8 mouse cellular contexts compared by ENCODE assay signal in the genomic region with DNA sequence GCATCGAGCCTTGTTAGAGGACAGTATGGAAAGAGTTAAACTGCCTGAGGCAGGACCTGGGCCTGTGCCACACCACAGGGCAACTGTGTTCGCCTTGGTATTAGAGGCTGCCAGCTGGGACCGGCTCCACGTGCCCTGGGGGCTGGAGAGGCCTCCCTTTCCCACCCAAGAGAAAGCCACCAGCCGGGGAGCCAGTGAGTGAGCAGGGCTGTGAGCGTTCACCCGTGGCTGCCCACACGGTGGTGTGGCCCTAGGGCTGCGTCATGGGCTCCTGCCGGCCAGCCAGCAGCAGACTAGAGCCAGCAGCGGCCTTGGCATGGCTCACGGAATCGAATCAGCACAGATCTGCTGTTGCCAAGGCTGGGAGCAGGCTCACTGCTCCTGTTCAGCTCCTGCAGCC. TPM values are rescaled to one million over a fixed set of nuclear protein-coding genes. Genes with fewer than 3 reads are reported as not detected.
A peak's percentile ranks its signal among the peaks of the same experiment; 100 is the strongest.
DNase-seq lines count a peak whose midpoint lies in the region; ATAC-seq and TF ChIP-seq lines count a peak whose summit lies in the region.

No protein-coding gene starts in this region.

- H3K4me3 ChIP-seq in embryonic facial prominence, embryonic 10.5 days = no peak overlapping the region
- no peak overlapping the region for H3K4me3 ChIP-seq in midbrain, embryonic 16.5 days (ENCODE audit: low read depth, low read length)
- H3K4me3 ChIP-seq in liver, postnatal 0 days (ENCODE audit: low read depth, low read length) = no peak overlapping the region

- peak; percentile 26; the same call in 1 of the 2 replicates for ATAC-seq in midbrain, embryonic 16.5 days
- no peak for ATAC-seq in liver, postnatal 0 days
- no peak; the same call in 1 of the 2 replicates for ATAC-seq in granulocyte monocyte progenitor cell, adult 5-6 weeks (replicated peaks; ENCODE audit: poor library complexity, severe bottlenecking)

- intact Hi-C loops in heart, postnatal 10 days (cut with DNase I) = no loop called here

- peak; percentile 67 for DNase-seq in layer of hippocampus, adult 11-12 months (ENCODE audit: low spot score)
- no peak for DNase-seq in layer of hippocampus, postnatal 25 days (ENCODE audit: extremely low spot score in 1 of 2, low spot score in 1 of 2)
- DNase-seq in adrenal gland, adult 2 months = peak; percentile 94
- DNase-seq in embryonic facial prominence, embryonic 10.5 days (ENCODE audit: low spot score) = no peak
- DNase-seq in heart, postnatal 10 days = peak; percentile 72 to 77
- DNase-seq in liver, postnatal 0 days = no peak

- peaks cover 95% of the 10 kb centered on the region for H3K4me1 ChIP-seq in embryonic facial prominence, embryonic 10.5 days
- peaks cover 14% of the 10 kb centered on the region for H3K4me1 ChIP-seq in midbrain, embryonic 16.5 days (ENCODE audit: control insufficient read depth, insufficient read depth, low read length)
- peaks cover 4% of the 10 kb centered on the region; the same call in 1 of the 2 replicates for H3K4me1 ChIP-seq in liver, postnatal 0 days (ENCODE audit: insufficient read depth)

- H3K9ac ChIP-seq in midbrain, embryonic 16.5 days (ENCODE audit: low read depth, low read length) = no peak overlapping the region
- no peak overlapping the region for H3K9ac ChIP-seq in liver, postnatal 0 days (replicated peaks)

- no peaks in the 10 kb centered on the region for H3K36me3 ChIP-seq in embryonic facial prominence, embryonic 10.5 days (replicated peaks)
- H3K36me3 ChIP-seq in midbrain, embryonic 16.5 days (ENCODE audit: control insufficient read depth, insufficient read depth, low read length) = no peaks in the 10 kb centered on the region
- no peaks in the 10 kb centered on the region for H3K36me3 ChIP-seq in liver, postnatal 0 days (replicated peaks; ENCODE audit: insufficient read depth, low read length)

- WGBS in embryonic facial prominence, embryonic 10.5 days = 84% methylated on average over 13 of the region's 13 CpGs
- WGBS in midbrain, embryonic 16.5 days = 50% methylated on average over 13 of the region's 13 CpGs
- WGBS in liver, postnatal 0 days (ENCODE audit: insufficient replicate concordance) = 75% methylated on average over 12 of the region's 13 CpGs

- no peak for TF ChIP-seq EP300 in liver, postnatal 0 days (IDR thresholded peaks at IDR 0.05; ENCODE audit: low read depth)

- peaks cover 22% of the 10 kb centered on the region for H3K27me3 ChIP-seq in embryonic facial prominence, embryonic 10.5 days (replicated peaks; ENCODE audit: low read depth, poor library complexity, severe bottlenecking)
- H3K27me3 ChIP-seq in midbrain, embryonic 16.5 days (ENCODE audit: control insufficient read depth, insufficient read depth, low read depth, low read length) = no peaks in the 10 kb centered on the region
- H3K27me3 ChIP-seq in liver, postnatal 0 days (ENCODE audit: insufficient read depth, low read length) = no peaks in the 10 kb centered on the region

- H3K9me3 ChIP-seq in embryonic facial prominence, embryonic 10.5 days = no peaks in the 10 kb centered on the region
- H3K9me3 ChIP-seq in midbrain, embryonic 16.5 days (replicated peaks; ENCODE audit: control insufficient read depth, low read length, poor library complexity, severe bottlenecking) = no peaks in the 10 kb centered on the region
- H3K9me3 ChIP-seq in liver, postnatal 0 days (ENCODE audit: low read length) = no peaks in the 10 kb centered on the region

- peak overlapping the region; percentile 63 for H3K27ac ChIP-seq in embryonic facial prominence, embryonic 10.5 days (replicated peaks)
- H3K27ac ChIP-seq in midbrain, embryonic 16.5 days (ENCODE audit: low read length) = no peak overlapping the region
- H3K27ac ChIP-seq in liver, postnatal 0 days (ENCODE audit: low read depth) = no peak overlapping the region

- no peak for TF ChIP-seq CTCF in liver, postnatal 0 days (IDR thresholded peaks at IDR 0.05; ENCODE audit: low read depth)

- H3K4me2 ChIP-seq in midbrain, embryonic 16.5 days (ENCODE audit: low read length) = no peak overlapping the region
- no peak overlapping the region for H3K4me2 ChIP-seq in liver, postnatal 0 days (ENCODE audit: low read depth, low read length)

RNA-seq across cellular contexts. Expression of a gene that starts 42.2 kb away (rescaled TPM):
- 100 to 1,000 TPM; 121 to 145 TPM for total RNA-seq in layer of hippocampus, postnatal 25 days (2021)
- total RNA-seq in adrenal gland, adult 2 months (2021) = 10 to 100 TPM; 27.1 to 28.7 TPM
- polyA plus RNA-seq in adrenal gland, adult 2 months (2012; rRNA removed) = 42.1 and 46.3 TPM in 2 replicates
- 9.9 and 10.2 TPM in 2 replicates for polyA plus RNA-seq in embryonic facial prominence, embryonic 10.5 days (2016; fragmentation: Nextera tagmentation; extraction: Ambion mirVana)
- total RNA-seq in heart, postnatal 10 days (2021) = 10 to 100 TPM; 32.6 to 34.6 TPM
- polyA plus RNA-seq in midbrain, embryonic 16.5 days (2015; fragmentation: Nextera tagmentation; extraction: Ambion mirVana) = 13.3 and 17.6 TPM in 2 replicates
- polyA plus RNA-seq in liver, postnatal 0 days (2015; fragmentation: Nextera tagmentation; extraction: Ambion mirVana) = 7.1 and 7.7 TPM in 2 replicates
- total RNA-seq in granulocyte monocyte progenitor cell, adult 5-6 weeks (2014; fragmentation: Nextera tagmentation) = 32.7 and 40.9 TPM in 2 replicates
- 6.9 and 8.4 TPM in 2 replicates for total RNA-seq in granulocyte monocyte progenitor cell, adult 5-6 weeks (2017)

Comparison
In these comparisons a context has a peak if more than half of its experiments do, and no peak if none do; other contexts are left out.
1. DNase-seq: peak in layer of hippocampus, adult 11-12 months (single experiment), adrenal gland, adult 2 months (single experiment) and heart, postnatal 10 days (2 of 2); none in layer of hippocampus, postnatal 25 days (0 of 2), embryonic facial prominence, embryonic 10.5 days (single experiment) and liver, postnatal 0 days (single experiment).